Mouse (Mus musculus): ENCODE data around the gene Lyplal1. TPM values are rescaled to one million over a fixed set of nuclear protein-coding genes. Genes with fewer than 3 reads are reported as not detected.

Gene Lyplal1
- polyA plus RNA-seq, 1 experiment from 2014 or later, result 2.6 TPM

DNA sequence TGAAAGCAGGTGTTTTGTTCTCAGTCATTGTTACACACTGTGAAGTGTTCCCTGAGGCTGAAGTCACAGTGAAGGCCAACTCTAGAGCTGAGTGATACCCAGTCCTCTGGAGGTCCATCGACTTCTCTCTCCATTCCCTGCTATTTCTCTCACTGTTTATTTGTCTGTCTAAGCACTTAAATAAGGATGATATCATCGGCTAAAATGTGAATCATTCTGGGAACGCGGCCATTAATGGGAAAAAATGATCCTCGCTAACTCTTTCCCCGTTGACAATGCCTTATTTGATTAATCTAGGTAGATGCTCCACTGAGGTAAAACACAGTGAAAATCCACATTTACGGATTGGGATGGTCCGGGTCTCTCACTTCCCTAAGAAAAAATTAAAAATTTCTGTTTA, 14.8 kb downstream of the Lyplal1 start:
- no peaks in the 10 kb centered on the region for H3K79me2 ChIP-seq (ENCODE audit: inconsistent target)
- no peak overlapping the region for H3K4me3 ChIP-seq (ENCODE audit: inconsistent target)
- no peak overlapping the region for H3K27ac ChIP-seq
- H3K36me3 ChIP-seq (ENCODE audit: inconsistent target), result no peaks in the 10 kb centered on the region
- 95% methylated on average over 8 of the region's 8 CpGs for WGBS (ENCODE audit: missing documents)

DNA sequence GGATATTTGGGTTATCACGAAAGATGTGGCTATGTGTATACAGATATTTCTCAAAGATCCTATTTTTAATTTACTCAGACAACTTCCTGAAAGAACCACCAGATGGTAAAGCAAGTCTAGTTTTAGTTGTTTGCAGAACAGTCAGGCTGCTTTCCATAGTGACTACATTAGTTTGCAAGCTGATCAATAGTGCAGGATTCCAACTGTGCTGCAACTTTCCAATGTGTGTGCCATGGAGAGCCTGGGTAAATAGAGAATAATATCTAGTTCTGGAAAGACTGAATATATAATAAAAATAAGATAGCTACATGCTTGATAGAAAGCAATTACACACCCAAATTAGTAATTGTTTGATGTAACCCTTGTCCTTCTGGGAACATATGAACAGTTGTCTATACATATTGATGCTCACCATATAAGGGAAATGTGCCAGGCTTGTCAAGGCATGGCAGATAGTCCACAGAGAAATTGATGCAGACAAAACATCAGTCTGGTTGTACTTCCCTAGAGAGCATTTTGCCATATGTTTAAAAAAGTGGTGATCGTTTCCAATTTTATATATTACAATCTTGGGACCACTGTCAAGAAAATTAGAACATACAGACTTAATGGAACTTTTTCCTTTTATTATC, 50.7 kb downstream of the Lyplal1 start:
- Histone ChIP-seq H3K36me3 (ENCODE audit: inconsistent target) (no peaks in the 10 kb centered on the region), H3K4me3 (ENCODE audit: inconsistent target) (no peak overlapping the region), H3K27ac (no peak overlapping the region), H3K79me2 (ENCODE audit: inconsistent target) (no peaks in the 10 kb centered on the region)
- 94% methylated on average over 2 of the region's 2 CpGs for WGBS (ENCODE audit: missing documents)

- Histone ChIP-seq H3K27ac (no peak overlapping the region), H3K79me2 (ENCODE audit: inconsistent target) (no peaks in the 10 kb centered on the region), H3K36me3 (ENCODE audit: inconsistent target) (no peaks in the 10 kb centered on the region), H3K4me3 (ENCODE audit: inconsistent target) (no peak overlapping the region)
- WGBS (ENCODE audit: missing documents), result 100% methylated on average over 2 of the region's 2 CpGs
These were observed 57.1 kb downstream of the Lyplal1 start for GRCm38 (mm10) chr1:186060041-186060440.

- Histone ChIP-seq H3K27ac (no peak overlapping the region), H3K4me3 (ENCODE audit: inconsistent target) (no peak overlapping the region), H3K79me2 (ENCODE audit: inconsistent target) (no peaks in the 10 kb centered on the region), H3K36me3 (ENCODE audit: inconsistent target) (no peaks in the 10 kb centered on the region)
- 81% methylated on average over 6 of the region's 7 CpGs for WGBS (ENCODE audit: missing documents)
These were observed 62.9 kb downstream of the Lyplal1 start for GRCm38 (mm10) chr1:186054227-186054626.

DNA sequence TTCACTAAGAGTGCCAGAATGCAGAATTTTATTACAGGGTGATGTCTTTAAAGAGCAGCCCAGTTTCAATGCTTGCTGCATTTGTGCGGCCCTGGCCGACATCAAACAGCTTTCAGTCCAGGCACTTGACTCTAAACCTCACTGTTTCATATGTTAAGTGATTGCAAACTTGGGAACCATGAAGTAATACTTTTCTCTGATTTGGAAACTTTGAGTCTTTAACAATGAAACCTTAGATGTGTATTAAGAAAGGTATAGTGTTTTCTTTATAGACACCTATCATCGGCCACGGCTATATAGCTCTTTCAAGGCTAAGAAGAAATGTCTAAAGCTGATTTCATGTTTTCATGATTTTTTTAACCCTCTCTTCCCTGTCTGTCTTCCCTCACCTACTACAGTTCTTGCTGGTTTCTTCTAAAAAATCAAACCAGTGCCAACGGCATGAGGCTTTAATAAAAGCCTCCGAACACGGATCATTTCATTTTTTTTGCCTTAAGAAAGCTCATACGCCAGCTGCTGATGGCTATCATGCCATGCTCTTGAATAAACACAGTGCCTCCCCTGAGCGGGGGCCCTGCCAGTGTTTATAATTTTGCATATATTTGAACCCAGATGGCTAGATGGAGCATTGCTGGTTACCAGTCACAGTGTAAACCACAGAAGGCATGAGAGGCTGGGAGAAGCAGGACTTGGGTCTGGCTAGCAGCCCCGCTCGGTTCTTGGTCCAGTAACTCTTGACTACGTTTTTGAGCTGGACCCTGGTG, 63.6 kb downstream of the Lyplal1 start:
- no peak overlapping the region for H3K4me3 ChIP-seq (ENCODE audit: inconsistent target)
- WGBS (ENCODE audit: missing documents), result 91% methylated on average over 12 of the region's 12 CpGs
- no peaks in the 10 kb centered on the region for H3K36me3 ChIP-seq (ENCODE audit: inconsistent target)
- no peaks in the 10 kb centered on the region for H3K79me2 ChIP-seq (ENCODE audit: inconsistent target)
- no peak overlapping the region for H3K27ac ChIP-seq

DNA sequence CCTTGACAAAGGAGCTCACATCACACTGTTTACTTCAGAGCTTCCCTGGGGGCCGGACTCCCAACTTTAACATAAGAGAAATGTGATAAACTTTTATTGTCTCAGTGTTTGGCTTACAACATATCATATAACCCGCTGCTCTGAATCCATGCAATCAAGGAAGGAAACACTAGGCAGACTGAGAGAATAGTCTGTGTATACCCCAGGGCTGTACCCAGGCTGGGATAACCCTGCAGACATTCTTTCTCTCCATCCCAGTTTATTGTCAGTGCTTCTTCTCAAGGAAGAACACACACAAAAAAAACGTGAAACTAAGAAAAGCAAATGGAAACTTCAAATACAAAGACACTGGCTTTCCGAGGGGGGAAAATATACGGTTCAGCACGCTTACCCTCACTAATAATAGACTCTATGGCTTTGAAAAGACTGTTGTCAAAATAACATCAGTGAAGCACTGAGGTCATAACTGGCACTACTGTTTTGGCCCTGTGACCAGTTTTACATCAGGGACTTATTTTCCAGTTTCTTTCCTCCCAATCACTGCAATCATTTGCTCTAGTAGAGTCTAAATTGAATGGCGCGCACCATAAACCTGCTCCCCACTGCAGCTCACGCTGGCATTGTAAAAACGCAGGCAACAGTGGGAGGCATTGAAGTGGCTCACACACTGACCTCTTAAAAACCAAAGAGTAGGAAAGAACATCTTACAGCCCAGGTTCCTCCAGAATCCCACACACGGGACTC, 73.2 kb downstream of the Lyplal1 start:
- no peak overlapping the region for H3K27ac ChIP-seq
- WGBS (ENCODE audit: missing documents), result 89% methylated on average over 11 of the region's 11 CpGs
- H3K4me3 ChIP-seq (ENCODE audit: inconsistent target), result no peak overlapping the region
- no peaks in the 10 kb centered on the region for H3K79me2 ChIP-seq (ENCODE audit: inconsistent target)
- H3K36me3 ChIP-seq (ENCODE audit: inconsistent target), result no peaks in the 10 kb centered on the region

DNA sequence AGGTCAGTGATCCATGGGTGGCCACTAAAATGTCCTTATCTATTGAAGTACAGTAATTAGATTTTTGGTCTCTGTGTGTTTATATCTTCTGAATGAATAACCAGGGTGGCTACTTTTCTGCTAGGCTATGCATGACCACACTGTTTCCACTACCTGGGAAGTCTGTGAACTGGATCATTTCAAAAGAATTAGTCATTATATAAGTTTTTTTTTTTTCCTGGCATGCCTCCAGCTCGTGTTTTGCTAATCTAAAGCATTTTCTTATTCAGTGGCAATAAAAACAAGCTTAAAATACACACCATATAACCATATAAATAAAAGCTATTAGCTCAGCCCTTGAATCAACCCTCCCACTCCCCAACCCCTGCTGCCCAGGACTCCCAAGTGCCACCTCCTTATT, 75.3 kb downstream of the Lyplal1 start:
- WGBS (ENCODE audit: missing documents), result 67% methylated on average over 1 of the region's 1 CpGs
- no peaks in the 10 kb centered on the region for H3K79me2 ChIP-seq (ENCODE audit: inconsistent target)
- no peaks in the 10 kb centered on the region for H3K36me3 ChIP-seq (ENCODE audit: inconsistent target)
- no peak overlapping the region for H3K4me3 ChIP-seq (ENCODE audit: inconsistent target)
- H3K27ac ChIP-seq, result no peak overlapping the region
